Mouse (Mus musculus): Measurements from ENCODE around the gene Gm10153.

Gene Gm10153

GRCm38 (mm10) chr7:142140696-142141095 is 49.5 kb downstream of the Gm10153 start:
- 9% methylated on average over 1 of the region's 1 CpGs for WGBS
